Mouse (Mus musculus) midbrain, embryonic 16.5 days (tissue): ENCODE results near the gene Sh3bgrl3. TPM values are rescaled to one million over a fixed set of nuclear protein-coding genes. Genes with fewer than 3 reads are reported as not detected.

Experiments
- ATAC-seq: fragments of 200-750 bp; cut with Nextera tagmentation; 2 replicates; pipeline ENCODE4 v1.8.0; 2017; ENCODE audit warnings: moderate TSS enrichment
- H3K27ac ChIP-seq: fragments of 300-500 bp; sonication (generic); 2 replicates; pipeline ENCODE4 v1.5.1; 2014; ENCODE audit warnings: mild to moderate bottlenecking, low read length, mixed read lengths
- H3K27me3 ChIP-seq: fragments of 300-500 bp; sonication (generic); 2 replicates; pipeline ENCODE4 v1.6.1; 2014; ENCODE audit warnings: low read depth, low read length, mixed read lengths; ENCODE audit not compliant: control insufficient read depth, insufficient read depth
- H3K36me3 ChIP-seq: fragments of 300-500 bp; sonication (generic); 2 replicates; pipeline ENCODE4 v1.6.1; 2014; ENCODE audit warnings: mild to moderate bottlenecking, low read length, moderate library complexity, mixed read lengths; ENCODE audit not compliant: control insufficient read depth, insufficient read depth
- H3K4me1 ChIP-seq: fragments of 300-500 bp; sonication (generic); 2 replicates; pipeline ENCODE4 v1.6.1; 2014; ENCODE audit warnings: mild to moderate bottlenecking, low read length, mixed read lengths; ENCODE audit not compliant: control insufficient read depth, insufficient read depth
- H3K4me2 ChIP-seq: fragments of 300-500 bp; sonication (generic); 2 replicates; pipeline ENCODE4 v1.6.1; 2014; ENCODE audit warnings: mild to moderate bottlenecking, low read length, mixed read lengths
- H3K4me3 ChIP-seq: fragments of 300-500 bp; sonication (generic); 2 replicates; pipeline ENCODE4 v1.5.1; 2014; ENCODE audit warnings: low read depth, mild to moderate bottlenecking, low read length, moderate library complexity, mixed read lengths
- H3K9ac ChIP-seq: fragments of 300-500 bp; sonication (generic); 2 replicates; pipeline ENCODE4 v1.6.1; 2014; ENCODE audit warnings: low read depth, low read length, mixed read lengths
- H3K9me3 ChIP-seq: fragments of 300-500 bp; sonication (generic); replicated peaks from 2 replicates; pipeline ENCODE4 v1.6.1; 2014; ENCODE audit warnings: mild to moderate bottlenecking, low read length, mixed read lengths; ENCODE audit not compliant: control insufficient read depth, poor library complexity, severe bottlenecking
- WGBS: fragments of 180-500 bp; shearing (Covaris S2); extraction: QIAGEN DNeasy Blood & Tissue Kit; methylation state at CpG from one replicate; pipeline ENCODE4 v1.1.7; 2014; 5-methylcytosine and 5-hydroxymethylcytosine counted together
- polyA plus RNA-seq: library from polyadenylated mRNA; unstranded; fragments of >200 nt; fragmentation: Nextera tagmentation; extraction: Ambion mirVana; gene quantifications from 2 replicates; pipeline ENCODE4 v1.2.1, GENCODE M21; 2015

Sh3bgrl3 gene
- polyA plus RNA-seq, 1 experiment from 2014 or later = 430 TPM

DNA sequence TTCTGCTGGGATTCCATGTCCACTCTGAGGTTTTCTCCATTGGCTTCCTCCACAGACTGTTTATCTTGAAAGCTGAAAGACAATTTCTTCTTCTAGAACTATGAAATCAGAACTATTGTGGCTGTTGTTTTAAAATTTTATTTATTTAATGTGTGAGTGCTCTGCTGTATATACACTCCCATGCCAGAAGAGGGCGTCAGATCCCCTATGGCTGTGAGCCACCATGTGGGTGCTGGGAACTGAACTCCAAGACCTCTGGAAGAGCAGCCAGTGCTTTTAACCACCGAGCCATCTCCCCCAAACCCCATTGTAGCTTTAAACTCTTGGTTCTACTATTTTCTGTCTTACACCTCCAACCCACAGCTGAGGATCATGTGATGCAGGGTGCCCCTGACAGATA, 10.3 kb upstream of the Sh3bgrl3 start:
- 80% methylated on average over 2 of the region's 2 CpGs for WGBS

DNA sequence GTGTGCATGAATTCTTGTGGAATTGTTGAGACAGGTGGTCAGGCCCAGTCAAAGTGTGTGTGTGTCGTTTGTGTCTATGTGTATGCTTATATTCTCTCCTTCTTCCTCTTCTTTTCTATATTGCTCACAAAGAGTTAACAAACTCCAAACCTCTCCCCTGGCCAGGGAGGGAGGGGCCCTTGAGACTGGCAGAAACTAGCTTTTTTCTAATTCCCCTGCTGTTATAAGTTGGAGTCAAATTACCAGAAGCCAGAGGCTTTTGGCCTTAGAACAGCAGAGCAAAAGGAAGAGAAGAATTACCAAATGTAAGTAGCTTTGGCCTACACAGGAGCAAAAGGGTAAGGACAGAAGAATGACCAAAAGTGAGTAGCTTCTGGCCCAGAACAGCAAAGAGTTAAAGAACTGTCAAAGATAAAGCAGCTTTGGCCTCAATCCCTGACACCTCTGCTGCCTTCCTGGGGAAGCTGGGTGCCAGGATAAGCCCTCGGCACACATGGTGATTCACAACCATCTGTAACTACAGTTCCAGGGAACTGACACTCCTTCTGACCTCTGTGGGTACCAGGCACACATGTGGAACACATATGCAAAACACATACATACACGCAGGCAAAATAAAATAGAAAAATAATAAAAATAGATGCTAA, 7.8 kb upstream of the Sh3bgrl3 start:
- H3K27ac ChIP-seq = no peak overlapping the region
- ATAC-seq = no peak
- no peak overlapping the region for H3K9ac ChIP-seq
- H3K9me3 ChIP-seq = no peaks in the 10 kb centered on the region
- no peaks in the 10 kb centered on the region for H3K27me3 ChIP-seq
- WGBS = 72% methylated on average over 3 of the region's 3 CpGs
- no peak overlapping the region for H3K4me2 ChIP-seq
- no peaks in the 10 kb centered on the region for H3K4me1 ChIP-seq
- no peak overlapping the region for H3K4me3 ChIP-seq
- peaks cover 5% of the 10 kb centered on the region; the same call in 1 of the 2 replicates for H3K36me3 ChIP-seq

More for the DNA sequence above, 10.3 kb upstream of the Sh3bgrl3 start:
- H3K4me2 ChIP-seq = no peak overlapping the region
- no peak overlapping the region for H3K9ac ChIP-seq
- no peaks in the 10 kb centered on the region for H3K4me1 ChIP-seq
- ATAC-seq = no peak
- H3K27me3 ChIP-seq = no peaks in the 10 kb centered on the region
- no peaks in the 10 kb centered on the region for H3K9me3 ChIP-seq
- peaks cover 4% of the 10 kb centered on the region; the same call in 1 of the 2 replicates for H3K36me3 ChIP-seq
- H3K4me3 ChIP-seq = no peak overlapping the region
- H3K27ac ChIP-seq = no peak overlapping the region

DNA sequence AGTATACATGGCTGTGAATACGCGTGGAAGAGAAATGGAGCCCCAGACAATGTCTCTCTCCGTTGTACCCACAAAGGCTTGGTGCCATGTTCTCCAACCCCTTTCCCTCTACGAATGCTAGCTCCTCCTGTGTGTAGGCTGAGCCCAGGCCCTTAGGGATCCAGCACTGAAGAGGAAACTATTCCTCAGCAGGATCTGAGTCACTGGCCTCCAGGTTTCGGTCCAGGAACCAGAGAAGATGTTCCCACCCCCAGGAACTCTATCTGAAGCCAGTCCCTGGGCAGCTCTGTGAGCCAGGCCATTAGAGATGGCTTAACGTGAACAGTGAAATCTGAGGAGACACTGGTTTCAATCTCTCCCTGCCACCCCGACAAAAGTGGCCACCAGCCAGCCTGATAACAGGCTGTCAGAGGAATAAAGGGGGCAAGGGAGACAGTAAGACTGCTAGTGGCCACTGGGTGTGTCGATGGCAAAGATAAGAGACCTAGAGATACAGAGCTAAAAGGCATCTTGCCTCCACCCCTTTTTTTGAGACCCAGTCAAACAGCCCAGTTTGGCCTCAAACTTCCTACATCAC, 4.0 kb upstream of the Sh3bgrl3 start:
- H3K27me3 ChIP-seq = no peaks in the 10 kb centered on the region
- no peak overlapping the region for H3K27ac ChIP-seq
- 87% methylated on average over 8 of the region's 8 CpGs for WGBS
- H3K9me3 ChIP-seq = no peaks in the 10 kb centered on the region
- H3K36me3 ChIP-seq = peaks cover 5% of the 10 kb centered on the region; the same call in 1 of the 2 replicates
- no peak for ATAC-seq
- H3K4me1 ChIP-seq = peaks cover 10% of the 10 kb centered on the region
- no peak overlapping the region for H3K4me2 ChIP-seq
- H3K4me3 ChIP-seq = no peak overlapping the region
- no peak overlapping the region for H3K9ac ChIP-seq

DNA sequence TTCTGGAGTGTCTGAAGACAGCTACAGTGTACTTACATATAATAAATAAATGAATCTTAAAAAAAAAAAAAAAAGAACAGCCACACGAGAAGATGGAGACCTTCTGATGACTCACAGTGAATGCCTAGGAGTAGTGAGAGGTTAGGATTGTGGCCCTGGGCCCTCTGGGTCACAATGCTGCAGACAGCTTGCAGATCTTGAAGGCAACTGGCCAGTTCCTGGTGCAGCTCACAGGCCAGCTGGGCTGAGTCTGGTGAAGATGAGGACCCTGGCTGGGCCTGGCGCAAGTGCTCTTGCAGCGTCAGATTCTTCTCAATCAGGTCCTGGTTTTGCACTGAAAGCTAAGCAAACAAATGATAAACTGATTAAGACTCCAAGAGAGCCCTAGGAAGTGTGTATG, 3.5 kb upstream of the Sh3bgrl3 start:
- H3K36me3 ChIP-seq = peaks cover 5% of the 10 kb centered on the region; the same call in 1 of the 2 replicates
- H3K4me3 ChIP-seq = no peak overlapping the region
- H3K4me2 ChIP-seq = no peak overlapping the region
- WGBS = 92% methylated on average over 3 of the region's 3 CpGs
- H3K27ac ChIP-seq = no peak overlapping the region
- ATAC-seq = no peak
- no peaks in the 10 kb centered on the region for H3K9me3 ChIP-seq
- H3K9ac ChIP-seq = no peak overlapping the region
- peaks cover 14% of the 10 kb centered on the region for H3K4me1 ChIP-seq
- no peaks in the 10 kb centered on the region for H3K27me3 ChIP-seq

DNA sequence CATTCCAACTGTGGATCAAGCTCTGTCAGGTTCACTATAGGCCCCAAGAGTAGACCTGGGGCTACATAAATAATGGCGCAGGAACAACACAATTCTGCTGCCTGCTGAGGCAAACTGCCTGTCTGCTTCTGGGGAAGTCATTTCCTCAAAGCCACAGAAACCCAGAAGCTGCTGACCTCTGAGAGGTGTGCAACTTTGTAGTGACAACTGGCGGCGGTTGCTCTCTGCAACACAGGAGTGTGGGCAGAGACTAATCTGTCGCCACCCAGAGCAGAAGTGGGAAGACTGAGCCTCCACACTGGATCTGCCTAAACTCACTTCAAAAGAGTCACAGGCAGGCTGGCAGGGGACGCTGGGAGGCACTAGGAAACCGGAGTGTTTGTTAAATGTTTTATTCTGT, 893 bp upstream of the Sh3bgrl3 start:
- ATAC-seq = no peak
- H3K9me3 ChIP-seq = no peaks in the 10 kb centered on the region
- H3K4me3 ChIP-seq = no peak overlapping the region
- peak overlapping the region; percentile 82; the same call in 1 of the 2 replicates for H3K27ac ChIP-seq
- no peaks in the 10 kb centered on the region for H3K27me3 ChIP-seq
- peaks cover 5% of the 10 kb centered on the region; the same call in 1 of the 2 replicates for H3K36me3 ChIP-seq
- 56% methylated on average over 6 of the region's 6 CpGs for WGBS
- H3K4me1 ChIP-seq = peaks cover 16% of the 10 kb centered on the region
- no peak overlapping the region for H3K9ac ChIP-seq
- H3K4me2 ChIP-seq = peak overlapping the region; percentile 90

DNA sequence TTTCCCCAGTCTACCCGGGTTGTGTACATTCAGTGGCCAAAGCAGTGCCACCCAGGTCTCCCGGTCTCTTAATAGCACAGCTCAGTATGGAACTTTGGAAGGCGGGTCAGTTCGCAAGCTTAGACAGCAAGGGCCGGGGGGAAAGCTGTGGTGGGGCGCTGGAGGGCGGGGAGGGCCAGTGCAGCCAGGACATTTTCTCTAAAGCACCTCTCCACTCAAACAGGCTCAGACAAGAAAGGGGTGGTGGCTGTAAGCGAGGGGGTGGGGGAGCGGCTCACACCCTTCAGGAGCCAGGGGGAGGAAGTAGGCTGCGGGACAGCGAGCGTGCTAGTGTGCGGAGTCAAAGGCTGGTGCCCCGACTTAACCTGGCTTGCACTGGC, 384 bp upstream of the Sh3bgrl3 start:
- WGBS = 2% methylated on average over 14 of the region's 14 CpGs
- H3K4me1 ChIP-seq = peaks cover 18% of the 10 kb centered on the region
- peak overlapping the region; percentile 90 for H3K4me2 ChIP-seq
- no peaks in the 10 kb centered on the region for H3K9me3 ChIP-seq
- H3K36me3 ChIP-seq = peaks cover 5% of the 10 kb centered on the region; the same call in 1 of the 2 replicates
- no peaks in the 10 kb centered on the region for H3K27me3 ChIP-seq
- H3K9ac ChIP-seq = peak overlapping the region; percentile 91
- peak overlapping the region; percentile 87 for H3K4me3 ChIP-seq
- peak; percentile 57 for ATAC-seq
- H3K27ac ChIP-seq = peak overlapping the region; percentile 82

DNA sequence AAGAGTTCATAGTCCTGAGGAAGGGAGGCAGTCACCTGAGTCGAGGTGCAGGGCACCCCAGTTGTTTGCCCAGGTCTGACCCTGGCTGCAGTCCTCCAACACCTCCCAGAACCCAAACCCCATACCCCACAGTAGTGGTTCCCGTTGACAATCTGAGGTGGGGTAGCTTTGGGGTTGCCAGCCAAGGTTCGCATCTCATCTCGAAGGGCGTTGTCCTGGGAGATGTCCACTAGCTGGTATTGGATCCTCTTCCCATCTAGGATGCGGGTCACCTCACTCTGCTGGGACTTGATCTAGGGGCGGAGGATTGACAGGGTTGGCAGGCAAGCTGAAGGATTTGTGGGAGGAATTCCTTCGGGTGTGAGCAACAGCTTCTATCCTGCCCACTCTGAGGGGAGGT, 796 bp downstream of the Sh3bgrl3 start:
- ATAC-seq = no peak
- H3K4me2 ChIP-seq = peak overlapping the region; percentile 90
- WGBS = 57% methylated on average over 8 of the region's 8 CpGs
- H3K9ac ChIP-seq = peak overlapping the region; percentile 91
- peak overlapping the region; percentile 87 for H3K4me3 ChIP-seq
- H3K27ac ChIP-seq = peak overlapping the region; percentile 82; the same call in 1 of the 2 replicates
- no peaks in the 10 kb centered on the region for H3K27me3 ChIP-seq
- no peaks in the 10 kb centered on the region for H3K9me3 ChIP-seq
- peaks cover 20% of the 10 kb centered on the region for H3K4me1 ChIP-seq
- H3K36me3 ChIP-seq = peaks cover 5% of the 10 kb centered on the region; the same call in 1 of the 2 replicates

DNA sequence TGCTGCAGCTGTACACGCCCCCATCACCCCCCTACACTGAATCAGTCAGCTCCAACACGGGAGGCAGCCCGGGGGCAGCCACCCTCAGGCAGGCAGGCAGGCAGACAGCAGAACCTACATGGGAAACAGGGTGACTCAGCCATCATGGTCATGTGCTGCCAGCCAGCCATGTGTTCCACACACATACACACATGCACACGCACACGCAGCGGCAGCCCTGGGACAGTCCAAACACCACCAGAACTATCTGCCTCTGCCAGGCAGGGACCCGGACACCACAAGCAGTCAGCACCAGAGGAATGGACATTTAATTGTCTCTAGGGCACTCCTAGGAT, 1.5 kb downstream of the Sh3bgrl3 start:
- Histone ChIP-seq H3K4me1 (peaks cover 20% of the 10 kb centered on the region), H3K27me3 (no peaks in the 10 kb centered on the region), H3K27ac (no peak overlapping the region), H3K4me2 (peak overlapping the region; percentile 90; the same call in 1 of the 2 replicates), H3K9me3 (no peaks in the 10 kb centered on the region), H3K4me3 (no peak overlapping the region), H3K9ac (no peak overlapping the region), H3K36me3 (peaks cover 5% of the 10 kb centered on the region; the same call in 1 of the 2 replicates)
- WGBS = 91% methylated on average over 7 of the region's 7 CpGs
- no peak for ATAC-seq
